Mouse (Mus musculus) CH12.LX (cell line): Measurements from ENCODE around the gene Aco1. TPM values are rescaled to one million over a fixed set of nuclear protein-coding genes. Genes with fewer than 3 reads are reported as not detected.

Experiments used
- DNase-seq: peaks from one replicate; pipeline ENCODE4 v3.0.0-alpha.2; 2013; ENCODE audit errors: extremely low read depth
- H3K27ac ChIP-seq: 2 replicates; pipeline ENCODE4 v1.5.1; 2012; ENCODE audit warnings: low read depth, mild to moderate bottlenecking, control low read depth, moderate library complexity; ENCODE audit not compliant: insufficient read depth
- H3K27me3 ChIP-seq: replicated peaks from 2 replicates; pipeline ENCODE3; 2012; ENCODE audit warnings: inconsistent platforms
- H3K36me3 ChIP-seq, 2 experiments: replicated peaks in 1 of 2; 2 replicates each; pipeline versions ENCODE3 to v1.6.1; 2012; ENCODE audit warnings: inconsistent platforms in 1 of 2, low read length in 1 of 2, mild to moderate bottlenecking in 1 of 2, mixed read lengths in 1 of 2, moderate library complexity in 1 of 2; ENCODE audit not compliant: control insufficient read depth in 1 of 2, insufficient read depth in 1 of 2
- H3K4me1 ChIP-seq, 2 experiments: 2 replicates each; pipeline ENCODE4 v1.6.1; 2012; ENCODE audit warnings: inconsistent platforms in 1 of 2, moderate library complexity in 1 of 2; ENCODE audit not compliant: insufficient read depth in 2 of 2, control insufficient read depth in 1 of 2
- H3K4me2 ChIP-seq: 2 replicates; pipeline ENCODE4 v1.6.1; 2012; ENCODE audit warnings: low read depth, mild to moderate bottlenecking, control low read depth; ENCODE audit not compliant: poor library complexity, insufficient read depth, severe bottlenecking
- H3K4me3 ChIP-seq, 3 experiments: fragments of 150-350 bp in 1 of 3; sonication (generic) in 1 of 3; replicated peaks in 1 of 3; 2 replicates each; pipeline versions ENCODE3 to v1.5.1; 2011 to 2012; ENCODE audit warnings: low read depth in 2 of 3, low read length in 2 of 3, mild to moderate bottlenecking in 2 of 3, moderate library complexity in 2 of 3, control low read depth in 1 of 3, improper control_type of control experiment in 1 of 3, inconsistent platforms in 1 of 3, mixed read lengths in 1 of 3; ENCODE audit not compliant: poor library complexity in 1 of 3
- H3K79me2 ChIP-seq: replicated peaks from 2 replicates; pipeline ENCODE4 v1.6.1; 2012; ENCODE audit warnings: mild to moderate bottlenecking, moderate library complexity; ENCODE audit not compliant: control insufficient read depth, poor library complexity, insufficient read depth, severe bottlenecking; ENCODE audit errors: extremely low read depth
- H3K9ac ChIP-seq: 2 replicates; pipeline ENCODE4 v1.6.1; 2012; ENCODE audit warnings: low read depth, mild to moderate bottlenecking, control low read depth, moderate library complexity; ENCODE audit not compliant: insufficient read depth
- H3K9me3 ChIP-seq: replicated peaks from 2 replicates; pipeline ENCODE3; 2012; ENCODE audit warnings: low read length, inconsistent platforms, mixed read lengths
- BHLHE40 ChIP-seq: IDR thresholded peaks from 2 replicates; pipeline ENCODE4 v1.6.1; 2011; ENCODE audit warnings: mild to moderate bottlenecking, low read depth, low read length, improper control_type of control experiment
- E2F4 ChIP-seq: IDR thresholded peaks from 2 replicates; pipeline ENCODE4 v1.6.1; 2011; ENCODE audit warnings: low read depth, low read length, improper control_type of control experiment; ENCODE audit not compliant: insufficient replicate concordance
- ELF1 ChIP-seq: IDR thresholded peaks from 2 replicates; pipeline ENCODE4 v1.6.1; 2014; ENCODE audit warnings: low read depth, mild to moderate bottlenecking, inconsistent platforms, low read length, improper control_type of control experiment
- EP300 ChIP-seq: IDR thresholded peaks from 2 replicates; pipeline ENCODE4 v1.6.1; 2011; ENCODE audit warnings: low read length, improper control_type of control experiment
- ETS1 ChIP-seq: conservative IDR thresholded peaks from 2 replicates; pipeline ENCODE4 v1.6.1; 2012; ENCODE audit warnings: low read depth, mild to moderate bottlenecking, inconsistent platforms, low read length, improper control_type of control experiment, moderate library complexity
- HCFC1 ChIP-seq: IDR thresholded peaks from 2 replicates; pipeline ENCODE4 v1.6.1; 2012; ENCODE audit warnings: low read depth, mild to moderate bottlenecking, inconsistent platforms, low read length, improper control_type of control experiment
- IRF4 ChIP-seq: IDR thresholded peaks from 2 replicates; pipeline ENCODE4 v1.6.1; 2014; ENCODE audit warnings: low read depth, mild to moderate bottlenecking, inconsistent platforms, low read length, improper control_type of control experiment
- JUN ChIP-seq: IDR thresholded peaks from 2 replicates; pipeline ENCODE4 v1.6.1; 2011; ENCODE audit warnings: low read depth, mild to moderate bottlenecking, low read length, improper control_type of control experiment, moderate library complexity; ENCODE audit not compliant: insufficient read depth
- MAFK ChIP-seq: IDR thresholded peaks from 2 replicates; pipeline ENCODE4 v1.6.1; 2011; ENCODE audit warnings: low read length, improper control_type of control experiment; ENCODE audit not compliant: insufficient replicate concordance
- MAX ChIP-seq: IDR thresholded peaks from 2 replicates; pipeline ENCODE4 v1.6.1; 2011; ENCODE audit warnings: low read length, improper control_type of control experiment
- MAZ ChIP-seq: IDR thresholded peaks from 2 replicates; pipeline ENCODE4 v1.6.1; 2012; ENCODE audit warnings: low read depth, mild to moderate bottlenecking, inconsistent platforms, low read length, improper control_type of control experiment, moderate library complexity
- MYC ChIP-seq: IDR thresholded peaks from 2 replicates; pipeline ENCODE4 v1.6.1; 2011; ENCODE audit warnings: low read depth, mild to moderate bottlenecking, improper control_type of control experiment, low read length
- NELFE ChIP-seq: IDR thresholded peaks from 2 replicates; pipeline ENCODE4 v1.6.1; 2011; ENCODE audit warnings: low read depth, low read length, improper control_type of control experiment
- NRF1 ChIP-seq: IDR thresholded peaks from 2 replicates; pipeline ENCODE4 v1.6.1; 2014; ENCODE audit warnings: low read depth, mild to moderate bottlenecking, inconsistent platforms, low read length, improper control_type of control experiment, moderate library complexity
- POLR2A ChIP-seq: IDR thresholded peaks from 2 replicates; pipeline ENCODE4 v1.6.1; 2011; ENCODE audit warnings: low read depth, mild to moderate bottlenecking, improper control_type of control experiment, low read length
- POLR2AphosphoS2 ChIP-seq: IDR thresholded peaks from 2 replicates; pipeline ENCODE4 v1.6.1; 2011; ENCODE audit warnings: low read depth, low read length, improper control_type of control experiment
- RCOR1 ChIP-seq: conservative IDR thresholded peaks from 2 replicates; pipeline ENCODE4 v1.6.1; 2012; ENCODE audit warnings: low read depth, mild to moderate bottlenecking, inconsistent platforms, low read length, improper control_type of control experiment
- SIN3A ChIP-seq: IDR thresholded peaks from 2 replicates; pipeline ENCODE4 v1.6.1; 2012; ENCODE audit warnings: low read length, improper control_type of control experiment, inconsistent platforms
- SMC3 ChIP-seq: IDR thresholded peaks from 2 replicates; pipeline ENCODE4 v1.6.1; 2011; ENCODE audit warnings: low read depth, low read length, improper control_type of control experiment
- UBTF ChIP-seq: IDR thresholded peaks from 2 replicates; pipeline ENCODE4 v1.6.1; 2012; ENCODE audit warnings: low read depth, mild to moderate bottlenecking, inconsistent platforms, low read length, improper control_type of control experiment, moderate library complexity
- ZMIZ1 ChIP-seq: IDR thresholded peaks from 2 replicates; pipeline ENCODE4 v1.6.1; 2012; ENCODE audit warnings: low read depth, mild to moderate bottlenecking, inconsistent platforms, low read length, improper control_type of control experiment
- ZNF384 ChIP-seq: IDR thresholded peaks from 2 replicates; pipeline ENCODE4 v1.6.1; 2012; ENCODE audit warnings: low read depth, low read length, improper control_type of control experiment, inconsistent platforms
- dilution Hi-C: fragments of 300-500 bp; cut with MboI; formaldehyde crosslinking; loops from 2 replicates; pipeline ENCODE4 v1.14.3; 2020; ENCODE audit warnings: low sequenced_read_pairs; ENCODE audit not compliant: extremely low pct_unique_long_range_greater_than_20kb, extremely low pct_ligation_motif_present
- in situ Hi-C: fragments of 300-500 bp; cut with MboI; formaldehyde crosslinking; loops from 3 replicates; pipeline ENCODE4 v1.14.3; 2019; ENCODE audit warnings: low sequenced_read_pairs, low pct_ligation_motif_present, low pct_unique_long_range_greater_than_20kb, mixed read lengths
- polyA plus RNA-seq: library from polyadenylated mRNA; unstranded; fragments of >175 nt; gene quantifications from 2 replicates; pipeline ENCODE4 v1.2.1, GENCODE M21; 2012; ENCODE audit warnings: low read depth; ENCODE audit not compliant: insufficient read length
- total RNA-seq, 2 experiments: library from RNA; depleted of rRNA; stranded (reverse); fragments of 300-350 nt in 1 of 2; fragments of >200 nt in 1 of 2; gene quantifications; 2 replicates each; pipeline ENCODE4 v1.2.3; 2012 to 2014

The Aco1 gene
- total and polyA plus RNA-seq, 3 experiments, result 23.2 to 27.1 (median 24.8) TPM

GRCm38 (mm10) chr4:40205231-40205903 is 62.5 kb downstream of the Aco1 start:
- H3K27ac ChIP-seq, result no peak overlapping the region
- TF ChIP-seq NELFE (no peak), IRF4 (no peak), RCOR1 (no peak), HCFC1 (no peak), MYC (no peak), SIN3A (no peak), BHLHE40 (no peak), EP300 (no peak), UBTF (no peak), NRF1 (no peak), POLR2AphosphoS2 (no peak), ELF1 (no peak)
- H3K4me2 ChIP-seq, result no peak overlapping the region
- dilution Hi-C loops (no loop called here), in situ Hi-C loops (no loop called here)
- no peaks in the 10 kb centered on the region for H3K9me3 ChIP-seq
- no peak for DNase-seq
- H3K36me3 ChIP-seq, result peaks cover 15 to 52% of the 10 kb centered on the region in 2 experiments
- peaks cover 0 to 7% of the 10 kb centered on the region in 2 experiments; a peak in 1 of 4 replicates for H3K4me1 ChIP-seq
- H3K9ac ChIP-seq, result no peak overlapping the region
- H3K79me2 ChIP-seq, result no peaks in the 10 kb centered on the region
- H3K4me3 ChIP-seq, result no peak overlapping the region
- no peaks in the 10 kb centered on the region for H3K27me3 ChIP-seq

- in situ Hi-C loops, result no loop called here
- Histone ChIP-seq H3K27me3 (no peaks in the 10 kb centered on the region), H3K27ac (no peak overlapping the region), H3K9me3 (no peaks in the 10 kb centered on the region), H3K4me2 (no peak overlapping the region), H3K4me1 (no peaks in the 10 kb centered on the region), H3K4me3 (no peak overlapping the region), H3K9ac (no peak overlapping the region), H3K79me2 (no peaks in the 10 kb centered on the region), H3K36me3 (peaks cover 18 to 54% of the 10 kb centered on the region in 2 experiments)
- no peak for DNase-seq
- TF ChIP-seq UBTF, result no peak
- no peak for TF ChIP-seq MAZ
- no peak for TF ChIP-seq MAFK
- TF ChIP-seq ZMIZ1, result no peak
- TF ChIP-seq POLR2A, result no peak
- no peak for TF ChIP-seq JUN
- TF ChIP-seq ETS1, result no peak
- TF ChIP-seq ZNF384, result no peak
- no peak for TF ChIP-seq RCOR1
- no peak for TF ChIP-seq ELF1
- no peak for TF ChIP-seq BHLHE40
- TF ChIP-seq MAX, result no peak
- TF ChIP-seq E2F4, result no peak
- no peak for TF ChIP-seq SMC3
- dilution Hi-C loops, result no loop called here
Measured at GRCm38 (mm10) chr4:40207701-40208100, 64.8 kb downstream of the Aco1 start.
